In the genomic region with DNA sequence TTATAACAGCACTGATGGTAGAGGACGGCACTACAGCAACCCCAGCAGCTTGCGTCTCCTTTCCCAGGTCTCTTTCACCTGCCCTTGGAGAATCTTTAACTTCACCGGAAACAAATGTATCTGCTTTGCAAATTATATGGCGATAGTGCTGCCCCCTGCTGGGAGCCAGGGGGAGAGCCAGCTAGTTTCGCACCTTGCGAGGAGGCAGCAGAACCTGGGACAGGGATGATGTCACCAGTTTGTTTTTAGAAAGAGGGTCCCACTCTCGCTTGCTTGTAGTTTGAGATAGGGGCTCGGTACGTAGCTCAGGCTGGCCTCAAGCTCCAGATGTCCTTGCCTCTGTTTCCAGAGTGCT, we compare ENCODE assay signal across 9 mouse cellular contexts. TPM values are rescaled to one million over a fixed set of nuclear protein-coding genes. Genes with fewer than 3 reads are reported as not detected.
DNase-seq lines count a peak whose midpoint lies in the region; ATAC-seq lines count a peak whose summit lies in the region.
"Had no signal": no experiment of that assay in that cellular context is flagged by ENCODE, and none has a peak within 500 bp of the region (broad histone marks: within the 10 kb centered on the region; RNA-seq: fewer than 3 reads in every experiment).

No protein-coding gene starts in this region.

- no peaks in the 10 kb centered on the region for H3K36me3 ChIP-seq in heart, embryonic 11.5 days (ENCODE audit: control insufficient read depth, insufficient read depth, low read length)
- H3K36me3 ChIP-seq in kidney, embryonic 15.5 days: no peaks in the 10 kb centered on the region
- no peaks in the 10 kb centered on the region for H3K36me3 ChIP-seq in liver, embryonic 16.5 days (ENCODE audit: control insufficient read depth, insufficient read depth)
- H3K36me3 ChIP-seq in neural tube, embryonic 14.5 days (ENCODE audit: control insufficient read depth, insufficient read depth, low read length): no peaks in the 10 kb centered on the region

- no peaks in the 10 kb centered on the region for H3K4me1 ChIP-seq in heart, embryonic 11.5 days (ENCODE audit: control insufficient read depth, insufficient read depth, low read length)
- peaks cover 17% of the 10 kb centered on the region for H3K4me1 ChIP-seq in kidney, embryonic 15.5 days
- peaks cover 6% of the 10 kb centered on the region for H3K4me1 ChIP-seq in liver, embryonic 16.5 days (ENCODE audit: control insufficient read depth, low read depth, low read length)
- no peaks in the 10 kb centered on the region for H3K4me1 ChIP-seq in neural tube, embryonic 14.5 days (ENCODE audit: control insufficient read depth, insufficient read depth, low read length)

- peak; percentile 88 for ATAC-seq in CD4-positive, CD25-positive, alpha-beta regulatory T cell, adult 4 months
- no peak for ATAC-seq in heart, embryonic 11.5 days (replicated peaks; ENCODE audit: insufficient number of reproducible peaks, low FRiP score, low TSS enrichment)
- ATAC-seq in kidney, embryonic 15.5 days (replicated peaks; ENCODE audit: low FRiP score): peak; percentile 33; the same call in 1 of the 2 replicates
- peak; percentile 26 for ATAC-seq in liver, embryonic 16.5 days (ENCODE audit: low read depth)
- 0 out of 2 replicates have a peak, but pooled peaks have one; percentile 31 for ATAC-seq in neural tube, embryonic 14.5 days (ENCODE audit: low read depth)

- H3K9ac ChIP-seq in heart, embryonic 11.5 days (ENCODE audit: low read depth, low read length): no peak overlapping the region
- no peak overlapping the region for H3K9ac ChIP-seq in kidney, embryonic 15.5 days
- no peak overlapping the region for H3K9ac ChIP-seq in liver, embryonic 16.5 days (ENCODE audit: low read depth, low read length)
- no peak overlapping the region for H3K9ac ChIP-seq in neural tube, embryonic 14.5 days (replicated peaks; ENCODE audit: low read depth, low read length)

- no peak overlapping the region for H3K27ac ChIP-seq in heart, embryonic 11.5 days (ENCODE audit: low read depth, low read length)
- peak overlapping the region; percentile 66; the same call in 1 of the 2 replicates for H3K27ac ChIP-seq in kidney, embryonic 15.5 days
- no peak overlapping the region for H3K27ac ChIP-seq in liver, embryonic 16.5 days (ENCODE audit: low read length)
- H3K27ac ChIP-seq in neural tube, embryonic 14.5 days (ENCODE audit: low read depth, low read length): no peak overlapping the region

- peak; percentile 62 to 67 for DNase-seq in adrenal gland, adult 18-20 months (ENCODE audit: low spot score in 2 of 2)
- peak; percentile 76 for DNase-seq in embryo, embryonic 10.5 days (ENCODE audit: low spot score)
- peak; percentile 70 to 89 for DNase-seq in thymus, postnatal 10 days (ENCODE audit: low spot score in 2 of 2)

- H3K4me3 ChIP-seq in heart, embryonic 11.5 days (ENCODE audit: low read depth, low read length): peak overlapping the region; percentile 20; the same call in 1 of the 2 replicates
- H3K4me3 ChIP-seq in kidney, embryonic 15.5 days (replicated peaks): peak overlapping the region; percentile 20; the same call in 1 of the 2 replicates
- 0 out of 2 replicates have a peak overlapping the region, but pooled peaks have one; percentile 14 for H3K4me3 ChIP-seq in liver, embryonic 16.5 days (ENCODE audit: low read depth, low read length)
- H3K4me3 ChIP-seq in neural tube, embryonic 14.5 days (ENCODE audit: low read depth, low read length): no peak overlapping the region

- peak overlapping the region; percentile 56 for H3K4me2 ChIP-seq in heart, embryonic 11.5 days
- peak overlapping the region; percentile 49 for H3K4me2 ChIP-seq in kidney, embryonic 15.5 days
- peak overlapping the region; percentile 40 for H3K4me2 ChIP-seq in liver, embryonic 16.5 days (ENCODE audit: low read depth, low read length)
- peak overlapping the region; percentile 32; the same call in 1 of the 2 replicates for H3K4me2 ChIP-seq in neural tube, embryonic 14.5 days (ENCODE audit: low read depth, low read length)

- no peaks in the 10 kb centered on the region for H3K27me3 ChIP-seq in heart, embryonic 11.5 days (ENCODE audit: control insufficient read depth, insufficient read depth, low read length)
- no peaks in the 10 kb centered on the region for H3K27me3 ChIP-seq in kidney, embryonic 15.5 days
- no peaks in the 10 kb centered on the region for H3K27me3 ChIP-seq in liver, embryonic 16.5 days (ENCODE audit: control insufficient read depth, insufficient read depth, low read depth, low read length)
- H3K27me3 ChIP-seq in neural tube, embryonic 14.5 days (ENCODE audit: control insufficient read depth, insufficient read depth, low read length): no peaks in the 10 kb centered on the region

- WGBS in heart, embryonic 11.5 days (ENCODE audit: insufficient replicate concordance): 2% methylated on average over 9 of the region's 9 CpGs
- WGBS in kidney, embryonic 15.5 days: 7% methylated on average over 9 of the region's 9 CpGs
- WGBS in liver, embryonic 16.5 days (ENCODE audit: insufficient replicate concordance): 3% methylated on average over 9 of the region's 9 CpGs
- WGBS in neural tube, embryonic 14.5 days: 5% methylated on average over 9 of the region's 9 CpGs

- no peaks in the 10 kb centered on the region for H3K9me3 ChIP-seq in heart, embryonic 11.5 days (replicated peaks; ENCODE audit: control insufficient read depth, low read length)
- no peaks in the 10 kb centered on the region for H3K9me3 ChIP-seq in kidney, embryonic 15.5 days (replicated peaks)
- H3K9me3 ChIP-seq in liver, embryonic 16.5 days (replicated peaks; ENCODE audit: control insufficient read depth, low read length): no peaks in the 10 kb centered on the region
- H3K9me3 ChIP-seq in neural tube, embryonic 14.5 days (ENCODE audit: control insufficient read depth, low read length): no peaks in the 10 kb centered on the region

RNA-seq across cellular contexts. Expression of a gene that starts 1.0 kb away (rescaled TPM):
- not detected for polyA plus RNA-seq in CD4-positive, CD25-positive, alpha-beta regulatory T cell, adult 4 months (2017; shearing (Covaris generic))
- not detected for total RNA-seq in adrenal gland, adult 18-20 months (2021)
- polyA plus RNA-seq in heart, embryonic 11.5 days (2014; fragmentation: Nextera tagmentation; extraction: Ambion mirVana): 0.19 and 0.27 TPM in 2 replicates
- not detected in 2 replicates for polyA plus RNA-seq in kidney, embryonic 15.5 days (2015; fragmentation: Nextera tagmentation; extraction: Ambion mirVana)
- not detected in 2 replicates for polyA plus RNA-seq in liver, embryonic 16.5 days (2015; fragmentation: Nextera tagmentation; extraction: Ambion mirVana)
- polyA plus RNA-seq in neural tube, embryonic 14.5 days (2014; fragmentation: Nextera tagmentation; extraction: Ambion mirVana): not detected in 2 replicates
- total RNA-seq: layer of hippocampus, adult 8-10 months had no signal

RNA-seq across cellular contexts. Expression of a gene that starts 17.3 kb away (rescaled TPM):
- 100 to 1,000 TPM; 158 to 201 TPM for polyA plus RNA-seq in CD4-positive, CD25-positive, alpha-beta regulatory T cell, adult 4 months (2017; shearing (Covaris generic))
- 100 to 1,000 TPM; 216 to 267 TPM for total RNA-seq in adrenal gland, adult 18-20 months (2021)
- 118 and 135 TPM in 2 replicates for polyA plus RNA-seq in heart, embryonic 11.5 days (2014; fragmentation: Nextera tagmentation; extraction: Ambion mirVana)
- polyA plus RNA-seq in kidney, embryonic 15.5 days (2015; fragmentation: Nextera tagmentation; extraction: Ambion mirVana): 360 and 392 TPM in 2 replicates
- polyA plus RNA-seq in liver, embryonic 16.5 days (2015; fragmentation: Nextera tagmentation; extraction: Ambion mirVana): 110 and 128 TPM in 2 replicates
- polyA plus RNA-seq in neural tube, embryonic 14.5 days (2014; fragmentation: Nextera tagmentation; extraction: Ambion mirVana): 78.3 and 85.0 TPM in 2 replicates

RNA-seq across cellular contexts. Expression of a gene that starts 41.8 kb away (rescaled TPM):
- polyA plus RNA-seq in CD4-positive, CD25-positive, alpha-beta regulatory T cell, adult 4 months (2017; shearing (Covaris generic)): under 1 TPM in 1 of 2 experiments, not detected in 1; 0.36 TPM
- 1 to 10 TPM; 1.2 to 2.3 TPM for total RNA-seq in adrenal gland, adult 18-20 months (2021)
- polyA plus RNA-seq in heart, embryonic 11.5 days (2014; fragmentation: Nextera tagmentation; extraction: Ambion mirVana): 0.37 TPM in 1 of 2 replicates, not detected in the other
- 0.44 and 0.69 TPM in 2 replicates for polyA plus RNA-seq in kidney, embryonic 15.5 days (2015; fragmentation: Nextera tagmentation; extraction: Ambion mirVana)
- polyA plus RNA-seq in liver, embryonic 16.5 days (2015; fragmentation: Nextera tagmentation; extraction: Ambion mirVana): 58.7 and 65.9 TPM in 2 replicates
- 0.64 and 1.8 TPM in 2 replicates for polyA plus RNA-seq in neural tube, embryonic 14.5 days (2014; fragmentation: Nextera tagmentation; extraction: Ambion mirVana)

RNA-seq across cellular contexts. Expression of a gene that starts 52.8 kb away (rescaled TPM):
- polyA plus RNA-seq in CD4-positive, CD25-positive, alpha-beta regulatory T cell, adult 4 months (2017; shearing (Covaris generic)): 1 to 10 TPM; 5.0 to 5.4 TPM
- total RNA-seq in adrenal gland, adult 18-20 months (2021): 10 to 100 TPM; 53.3 to 73.6 TPM
- 129 and 155 TPM in 2 replicates for polyA plus RNA-seq in heart, embryonic 11.5 days (2014; fragmentation: Nextera tagmentation; extraction: Ambion mirVana)
- 192 and 209 TPM in 2 replicates for polyA plus RNA-seq in kidney, embryonic 15.5 days (2015; fragmentation: Nextera tagmentation; extraction: Ambion mirVana)
- 88.3 and 94.2 TPM in 2 replicates for polyA plus RNA-seq in liver, embryonic 16.5 days (2015; fragmentation: Nextera tagmentation; extraction: Ambion mirVana)
- polyA plus RNA-seq in neural tube, embryonic 14.5 days (2014; fragmentation: Nextera tagmentation; extraction: Ambion mirVana): 186 and 189 TPM in 2 replicates

Comparison
In these comparisons a context has a peak if more than half of its experiments do, and no peak if none do; other contexts are left out.
1. RNA of a gene that starts 41.8 kb away (polyA plus RNA-seq): 58.7 to 65.9 TPM in liver, embryonic 16.5 days; 0.64 to 1.8 TPM in neural tube, embryonic 14.5 days, 0.44 to 0.69 TPM in kidney, embryonic 15.5 days, 0.37 TPM in heart, embryonic 11.5 days and 0.36 TPM in CD4-positive, CD25-positive, alpha-beta regulatory T cell, adult 4 months; every median in the first group is over 10 times any median in the second.
2. Peak in every context shown above with its lines, with median percentiles within 50 percentile points of each other: DNase-seq and H3K4me2 ChIP-seq.